Mouse (Mus musculus) urinary bladder, postnatal 14 days (tissue): Measurements from ENCODE around the gene Crebrf.

Experiments
- DNase-seq: peaks from one replicate; pipeline ENCODE4 v3.0.0; 2021; ENCODE audit warnings: low spot score

The Crebrf gene

GRCm38 (mm10) chr17:26705463-26706359, 9.7 kb upstream of the Crebrf start:
- DNase-seq = no peak

- no peak for DNase-seq
Measured at GRCm38 (mm10) chr17:26707066-26707465, 8.4 kb upstream of the Crebrf start.

DNA sequence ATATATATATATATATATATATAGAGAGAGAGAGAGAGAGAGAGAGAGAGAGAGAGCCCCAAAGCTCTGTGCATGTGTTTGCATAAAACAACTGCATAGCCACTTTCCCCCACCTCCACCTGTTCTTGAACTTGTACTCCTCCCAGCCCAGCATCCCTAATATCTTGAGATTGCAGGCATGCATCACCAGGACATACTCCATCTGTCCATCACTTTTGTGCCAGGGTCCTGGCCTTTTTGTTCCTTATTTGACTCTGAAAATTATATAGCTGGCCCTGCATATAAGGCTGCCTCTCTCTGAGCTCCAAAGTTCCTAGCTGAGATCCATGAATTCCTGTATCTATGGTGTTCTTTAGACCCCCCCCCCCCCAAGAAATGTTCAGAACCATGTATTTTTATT, 7.0 kb upstream of the Crebrf start:
- DNase-seq = no peak

DNA sequence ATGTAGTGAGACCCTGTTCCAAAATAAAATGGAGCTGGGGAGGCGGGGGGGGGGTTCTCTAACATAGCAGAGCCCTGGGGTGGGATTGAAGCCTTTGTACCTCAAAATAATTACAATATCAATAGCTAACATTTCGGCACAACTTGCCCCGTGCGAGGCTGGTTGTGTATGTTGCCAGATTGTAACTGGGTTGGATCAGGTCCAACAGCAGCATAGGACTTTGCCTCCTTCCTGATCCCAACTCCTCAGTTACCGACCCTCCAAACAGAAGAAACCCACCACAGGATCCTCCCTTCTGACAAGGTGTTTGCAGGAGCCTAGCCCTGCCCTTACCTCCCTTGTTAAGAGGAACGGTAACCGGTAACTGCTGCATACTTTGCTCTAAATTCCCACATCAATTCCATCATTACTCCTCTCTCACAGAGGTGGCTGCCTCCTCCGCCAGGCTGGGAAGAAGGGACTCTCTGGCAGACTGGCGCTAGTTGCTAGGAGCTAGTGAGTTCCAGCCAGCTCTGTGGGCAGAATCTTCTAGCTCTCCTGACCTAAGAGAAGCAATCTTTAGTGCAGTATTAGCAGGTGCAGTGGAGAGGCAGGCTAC, 6.4 kb upstream of the Crebrf start:
- DNase-seq = no peak

DNA sequence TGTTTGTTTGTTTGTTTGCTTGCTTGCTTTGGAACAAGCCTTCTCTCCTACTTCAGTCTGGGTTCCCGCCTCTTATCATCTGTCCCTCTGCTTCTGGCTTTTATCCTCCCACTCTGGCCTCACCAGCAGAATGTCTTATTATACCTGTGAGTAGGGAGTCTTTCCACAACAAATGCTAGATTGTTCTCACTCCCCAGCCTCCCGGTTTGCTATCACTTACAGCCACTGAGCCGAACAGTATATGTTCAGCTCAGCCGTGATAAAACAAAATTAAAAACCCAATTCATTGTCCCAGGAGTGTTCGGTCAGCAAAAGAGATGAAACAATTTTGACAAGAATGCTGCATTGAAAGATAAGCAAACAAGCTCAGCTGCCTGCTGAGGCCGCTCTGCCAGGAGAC, 5.4 kb upstream of the Crebrf start:
- DNase-seq = no peak

DNA sequence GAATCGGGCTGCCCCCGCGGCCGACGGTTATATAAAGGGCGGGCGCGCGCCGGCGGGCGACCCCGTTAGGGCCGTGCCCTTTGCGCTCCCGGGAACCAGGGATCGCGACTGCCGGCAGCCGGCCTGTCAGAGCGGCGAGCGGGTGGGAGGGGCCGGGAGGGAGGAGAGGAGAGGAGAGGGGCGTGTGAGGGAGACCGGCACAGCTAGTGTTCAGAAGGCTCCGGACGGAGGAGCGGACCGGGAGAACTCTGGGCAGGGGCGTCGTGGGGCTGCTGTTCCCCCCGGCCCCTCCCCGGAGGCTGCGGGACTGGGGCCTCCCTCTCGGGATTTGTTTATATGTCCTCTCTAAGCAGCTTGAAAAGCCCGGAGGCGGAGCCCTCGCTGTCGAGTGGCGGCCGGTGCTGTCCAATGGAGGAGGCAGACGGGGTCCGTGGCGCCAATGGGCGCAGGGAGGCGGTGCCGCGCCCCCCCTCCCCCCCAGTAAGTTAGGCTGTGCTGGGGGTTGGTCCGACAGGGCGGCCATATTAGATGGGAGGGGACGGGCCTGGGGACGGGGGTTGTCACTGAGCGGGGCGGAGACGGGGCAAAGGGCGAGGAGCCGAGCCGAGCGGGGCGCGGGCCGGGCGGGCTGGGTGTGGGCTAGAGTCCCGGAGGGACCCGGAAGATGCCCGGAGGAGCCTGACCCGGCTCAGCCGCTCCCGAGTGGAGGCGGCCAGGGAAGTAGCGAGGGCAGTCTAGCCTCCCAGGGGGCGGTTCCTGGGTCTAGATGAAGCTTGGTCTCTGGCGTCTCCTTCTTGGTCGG, 667 bp downstream of the Crebrf start:
- DNase-seq = peak; percentile 95

DNA sequence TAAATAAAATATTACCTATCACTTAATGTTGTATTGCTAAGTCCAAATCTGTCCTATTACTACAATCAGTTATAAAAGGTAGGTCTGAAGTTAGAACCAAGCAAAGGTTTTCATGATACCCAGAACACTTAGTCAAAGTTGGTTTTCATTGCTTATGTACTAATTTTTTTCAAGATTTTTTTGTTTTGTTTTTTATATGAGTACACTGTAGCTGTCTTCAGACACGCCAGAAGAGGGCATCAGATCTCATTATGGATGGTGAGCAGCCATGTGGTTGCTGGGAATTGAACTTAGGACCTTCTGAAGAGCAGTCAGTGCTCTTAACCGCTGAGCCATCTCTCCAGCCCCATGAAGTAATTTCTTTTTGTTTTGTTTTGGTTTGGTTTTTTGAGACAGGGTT, 2.4 kb downstream of the Crebrf start:
- DNase-seq = no peak

DNA sequence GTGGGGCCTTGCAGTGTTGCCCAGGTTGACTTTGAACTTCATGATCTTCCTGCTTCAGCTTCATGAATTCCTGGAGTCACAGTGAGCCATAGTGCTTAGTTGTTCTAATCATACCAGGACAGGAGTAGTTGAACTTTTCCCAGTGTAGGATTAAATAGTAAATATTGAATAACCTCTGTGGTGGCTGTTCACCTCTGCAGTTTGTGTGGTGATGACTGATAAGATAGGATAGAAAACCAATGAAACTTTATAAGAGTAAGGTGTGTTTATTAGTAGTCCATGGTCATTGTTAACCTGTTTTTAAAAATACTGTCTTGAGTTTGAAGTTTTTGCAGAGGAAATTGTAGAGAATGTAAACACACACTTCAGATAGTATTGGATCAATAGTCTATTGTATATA, 4.0 kb downstream of the Crebrf start:
- no peak for DNase-seq

DNA sequence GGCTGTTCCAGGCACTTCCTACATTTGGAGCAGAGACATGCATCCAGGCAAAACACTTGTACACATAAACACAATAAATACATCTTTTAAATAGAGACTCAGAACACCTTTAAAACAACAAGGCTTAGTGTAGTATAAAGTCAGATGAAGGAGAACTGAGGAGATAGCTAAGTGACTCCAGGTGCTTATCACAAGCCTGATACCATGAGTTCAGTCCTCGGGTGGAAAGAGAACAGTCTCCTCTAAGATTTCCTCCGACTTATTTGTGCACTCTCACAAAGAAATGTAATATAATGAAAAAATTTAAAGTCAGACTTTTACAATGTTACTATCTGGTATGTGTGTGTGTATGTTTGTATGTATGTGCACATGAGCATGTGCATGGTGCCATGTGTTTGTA, 6.4 kb downstream of the Crebrf start:
- no peak for DNase-seq

DNA sequence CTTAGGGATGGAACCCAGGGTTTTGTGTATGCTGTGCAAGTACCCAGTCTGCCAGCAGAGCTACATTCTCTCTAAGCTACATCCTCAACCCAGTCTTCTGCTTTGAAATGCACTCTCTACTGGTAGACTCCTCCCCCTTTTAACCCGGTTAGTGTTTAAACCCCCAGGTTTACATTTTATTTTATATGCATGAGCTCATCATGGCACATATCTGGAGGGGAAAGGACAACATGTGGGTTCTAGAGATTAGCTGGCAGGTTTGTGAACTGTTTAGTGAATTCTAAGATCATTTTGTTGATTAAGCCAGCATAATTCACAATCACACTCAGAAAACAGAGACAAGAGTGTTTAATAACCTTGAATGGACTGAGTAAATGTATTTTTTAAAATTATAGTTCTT, 9.3 kb downstream of the Crebrf start:
- DNase-seq = no peak

DNA sequence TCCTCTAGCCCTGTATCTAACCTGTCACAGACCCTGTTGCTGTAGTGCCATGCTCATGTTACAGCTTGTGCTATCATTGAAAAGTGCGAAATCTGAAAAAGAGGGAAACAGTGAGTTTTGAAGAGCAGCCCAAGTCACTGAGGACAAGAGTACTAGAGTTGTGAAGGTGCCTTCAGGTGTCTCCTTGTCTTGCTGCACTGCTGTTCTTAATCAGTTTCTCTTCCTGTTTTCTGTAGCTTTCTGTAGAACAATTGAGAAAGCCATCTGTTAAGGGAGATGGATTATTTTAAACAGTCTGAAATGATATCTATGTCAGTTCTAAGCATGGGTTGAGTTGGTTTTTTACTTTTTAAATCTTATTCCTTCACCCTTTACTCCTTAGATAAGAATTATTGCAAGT, 11.2 kb downstream of the Crebrf start:
- DNase-seq = no peak

- DNase-seq = no peak
Measured at GRCm38 (mm10) chr17:26727110-26727755, 11.8 kb downstream of the Crebrf start.

GRCm38 (mm10) chr17:26742581-26742980, 27.1 kb downstream of the Crebrf start:
- DNase-seq = no peak

DNA sequence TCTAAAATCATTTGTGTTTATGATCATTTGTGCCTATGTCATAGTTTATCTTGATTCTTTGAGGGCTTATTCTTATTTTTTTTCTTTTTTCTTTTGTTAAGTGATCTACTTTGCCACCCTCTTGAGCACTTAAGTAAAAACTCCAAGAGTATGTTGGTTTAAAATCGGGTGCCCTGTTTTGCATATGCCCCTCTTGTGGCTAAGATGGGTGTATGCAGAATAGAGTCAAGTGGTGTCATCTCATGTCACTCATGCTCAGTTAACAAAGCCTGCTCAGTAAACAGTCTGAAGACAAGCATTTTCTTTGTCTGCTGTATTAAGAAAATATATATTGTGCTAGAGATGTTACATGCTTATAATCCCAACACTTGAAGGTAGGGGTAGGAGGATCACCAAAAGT, 27.8 kb downstream of the Crebrf start:
- DNase-seq = no peak

- DNase-seq = no peak
Measured at GRCm38 (mm10) chr17:26749975-26750374, 34.5 kb downstream of the Crebrf start.

- DNase-seq = no peak
Measured at GRCm38 (mm10) chr17:26752297-26752696, 36.8 kb downstream of the Crebrf start.

DNA sequence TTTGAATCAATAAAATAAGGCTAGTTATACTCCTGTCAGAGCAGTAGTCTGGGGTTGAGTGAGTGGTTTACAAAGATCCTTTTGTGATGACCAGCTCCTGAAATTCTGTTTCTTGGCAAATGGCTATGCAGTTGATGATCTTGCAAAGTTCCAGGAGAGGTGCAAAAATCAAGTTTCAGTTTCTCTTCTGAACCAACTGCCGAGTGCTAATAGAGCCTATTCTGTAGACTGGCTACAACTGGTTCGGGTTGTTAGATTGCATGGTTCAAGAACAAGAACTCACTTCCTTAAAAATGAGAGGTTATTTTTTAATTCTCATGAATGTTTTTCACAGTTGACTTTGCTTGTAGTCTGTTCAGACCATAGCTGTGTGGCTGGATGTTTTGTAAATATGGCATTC, 38.0 kb downstream of the Crebrf start:
- DNase-seq = no peak

DNA sequence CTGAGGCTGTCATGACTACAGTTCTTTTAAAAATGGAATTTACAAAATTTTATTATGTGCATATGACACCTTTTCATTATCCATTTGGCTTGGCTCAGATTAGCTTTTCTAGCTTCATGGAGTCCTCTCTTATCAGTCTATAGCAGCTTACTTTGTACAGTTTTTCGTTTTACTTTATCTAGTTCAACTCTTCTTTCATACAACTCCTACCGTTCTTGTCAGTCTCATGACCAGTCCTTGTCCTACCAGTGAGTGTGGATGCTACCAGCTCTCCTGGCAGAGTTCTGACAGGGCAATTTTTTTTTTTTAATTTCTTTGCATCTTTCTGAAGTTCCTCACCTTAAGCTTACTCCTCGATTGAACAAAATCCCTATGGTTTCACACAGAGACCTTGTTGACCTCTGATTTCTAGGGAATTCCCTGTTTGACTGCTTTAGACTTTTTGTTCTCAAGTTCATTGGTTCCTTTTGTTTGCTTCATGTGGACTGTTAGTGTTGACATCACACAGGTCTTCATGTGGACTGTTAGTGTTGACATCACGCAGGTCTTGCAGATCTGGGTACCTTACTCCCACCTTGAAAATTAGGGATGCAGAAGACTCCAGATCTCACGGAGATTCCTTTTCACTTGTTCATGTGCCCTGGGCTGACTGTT, 51.8 kb downstream of the Crebrf start:
- no peak for DNase-seq

GRCm38 (mm10) chr17:26767754-26768124, 52.3 kb downstream of the Crebrf start:
- no peak for DNase-seq

DNA sequence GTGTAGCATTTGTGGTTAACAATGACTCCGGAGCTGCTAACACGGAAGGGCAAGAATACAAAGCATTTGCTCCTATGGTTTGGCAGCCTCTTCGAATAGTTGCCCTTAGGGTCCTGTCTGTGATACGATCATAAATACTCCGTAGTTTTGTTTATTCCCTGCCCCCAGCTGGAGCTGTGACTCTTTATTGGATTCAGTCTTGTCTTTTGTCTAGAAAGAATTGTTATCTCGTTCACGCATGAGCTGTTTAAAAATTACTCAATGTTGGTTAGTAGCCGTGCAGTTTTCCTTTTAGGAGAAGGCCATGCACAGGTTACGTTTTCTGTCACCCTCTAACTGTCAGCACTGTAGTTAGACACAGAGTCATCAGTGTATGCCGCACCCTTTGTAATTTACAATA, 60.8 kb downstream of the Crebrf start:
- DNase-seq = no peak

DNA sequence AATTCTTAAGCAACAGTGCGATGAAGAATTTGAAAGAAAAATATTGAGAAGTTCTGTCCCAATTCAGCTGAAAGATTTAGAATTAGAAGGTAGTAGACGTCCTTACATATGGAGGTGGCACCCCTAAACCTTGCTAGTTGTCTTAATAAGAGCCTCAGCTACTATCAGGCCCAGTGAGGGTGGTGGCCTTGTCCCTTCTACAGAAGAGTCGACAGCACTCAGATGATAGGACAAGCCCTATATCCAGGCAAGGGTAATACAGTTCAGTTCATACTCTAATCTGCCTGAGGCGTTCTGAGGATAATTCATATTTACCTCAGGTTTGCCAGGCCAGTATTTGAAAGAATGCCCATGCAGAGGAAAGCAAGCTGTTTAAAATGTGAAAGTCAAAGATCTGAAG, 62.6 kb downstream of the Crebrf start:
- DNase-seq = no peak
